Mouse (Mus musculus) neural tube, embryonic 15.5 days (tissue): Measurements from ENCODE around the gene Rfx1. TPM values are rescaled to one million over a fixed set of nuclear protein-coding genes. Genes with fewer than 3 reads are reported as not detected.
A peak's percentile ranks its signal among the peaks of the same experiment; 100 is the strongest.

Experiments
- ATAC-seq: fragments of 200-750 bp; cut with Nextera tagmentation; 2 replicates; pipeline ENCODE4 v1.8.0; 2017; ENCODE audit warnings: mild to moderate bottlenecking, moderate TSS enrichment, moderate library complexity; ENCODE audit not compliant: low FRiP score
- H3K27ac ChIP-seq: fragments of 300-500 bp; sonication (generic); replicated peaks from 2 replicates; pipeline ENCODE4 v1.5.1; 2015; ENCODE audit warnings: mild to moderate bottlenecking, inconsistent platforms
- H3K27me3 ChIP-seq: fragments of 300-500 bp; sonication (generic); replicated peaks from 2 replicates; pipeline ENCODE4 v1.6.1; 2015; ENCODE audit warnings: inconsistent platforms
- H3K36me3 ChIP-seq: fragments of 300-500 bp; sonication (generic); 2 replicates; pipeline ENCODE4 v1.6.1; 2015; ENCODE audit warnings: inconsistent platforms
- H3K4me1 ChIP-seq: fragments of 300-500 bp; sonication (generic); 2 replicates; pipeline ENCODE4 v1.6.1; 2015; ENCODE audit warnings: inconsistent platforms
- H3K4me2 ChIP-seq: fragments of 300-500 bp; sonication (generic); 2 replicates; pipeline ENCODE4 v1.6.1; 2015; ENCODE audit warnings: inconsistent platforms, mild to moderate bottlenecking, moderate library complexity
- H3K4me3 ChIP-seq: fragments of 300-500 bp; sonication (generic); replicated peaks from 2 replicates; pipeline ENCODE4 v1.5.1; 2015; ENCODE audit warnings: mild to moderate bottlenecking, inconsistent platforms
- H3K9ac ChIP-seq: fragments of 300-500 bp; sonication (generic); replicated peaks from 2 replicates; pipeline ENCODE4 v1.6.1; 2015; ENCODE audit warnings: mild to moderate bottlenecking, inconsistent platforms
- H3K9me3 ChIP-seq: fragments of 300-500 bp; sonication (generic); replicated peaks from 2 replicates; pipeline ENCODE4 v1.6.1; 2016; ENCODE audit warnings: inconsistent platforms
- WGBS: fragments of 180-500 bp; shearing (Covaris S2); methylation state at CpG from one replicate; pipeline ENCODE4 v1.1.7; 2015; ENCODE audit warnings: mixed read lengths; 5-methylcytosine and 5-hydroxymethylcytosine counted together
- polyA plus RNA-seq: library from polyadenylated mRNA; unstranded; fragments of >200 nt; fragmentation: Nextera tagmentation; extraction: Ambion mirVana; gene quantifications from 2 replicates; pipeline ENCODE4 v1.2.1, GENCODE M21; 2015

The Rfx1 gene
- polyA plus RNA-seq, 1 experiment from 2014 or later = 9.5 TPM

DNA sequence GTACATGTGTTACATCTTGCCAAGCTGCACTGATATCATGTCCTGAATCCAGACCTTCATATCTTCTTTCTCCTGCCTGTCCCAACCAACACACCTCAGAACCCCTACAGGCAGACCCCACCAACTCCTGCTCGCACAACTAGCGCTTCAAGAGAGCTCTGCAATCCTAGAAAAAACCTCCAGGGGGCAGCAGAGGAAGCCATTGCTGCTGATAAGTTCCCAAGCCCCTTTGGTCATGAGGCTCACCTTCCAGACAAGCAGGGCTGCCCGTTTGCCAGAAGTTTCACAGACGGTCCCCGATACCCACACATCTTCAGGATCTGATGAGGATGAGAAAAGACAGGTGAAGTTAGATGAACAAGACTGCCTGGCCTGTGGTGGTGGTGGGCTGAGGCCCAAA lies 27.6 kb upstream of the Rfx1 start:
- Histone ChIP-seq H3K9ac (no peak overlapping the region), H3K9me3 (no peaks in the 10 kb centered on the region), H3K27ac (no peak overlapping the region), H3K36me3 (no peaks in the 10 kb centered on the region), H3K4me2 (no peak overlapping the region), H3K4me1 (peaks cover 12% of the 10 kb centered on the region), H3K27me3 (peaks cover 53% of the 10 kb centered on the region), H3K4me3 (no peak overlapping the region)
- WGBS = 13% methylated on average over 5 of the region's 5 CpGs
- peak; percentile 46; the same call in 1 of the 2 replicates for ATAC-seq

- Histone ChIP-seq H3K4me3 (peak within 1 kb of the TSS; percentile 31), H3K27ac (no peak within 1 kb of the TSS), H3K4me2 (peak within 1 kb of the TSS; percentile 66), H3K4me1 (peaks cover 20% of the 10 kb centered on the region), H3K27me3 (peaks cover 62% of the 10 kb centered on the region), H3K9ac (peak within 1 kb of the TSS; percentile 31; the same call in 1 of the 2 replicates), H3K9me3 (no peaks in the 10 kb centered on the region), H3K36me3 (no peaks in the 10 kb centered on the region)
- peak; percentile 64 for ATAC-seq
- WGBS = 4% methylated on average over 40 of the region's 40 CpGs
Observed at GRCm38 (mm10) chr8:84042066-84042947, 24.3 kb upstream of the Rfx1 start, which contains the start of gene Il27ra. TSS of gene Il27ra (minus strand) at chr8:84042589.

GRCm38 (mm10) chr8:84042948-84043342 lies 23.7 kb upstream of the Rfx1 start:
- WGBS = 44% methylated on average over 12 of the region's 12 CpGs
- Histone ChIP-seq H3K4me2 (peak overlapping the region; percentile 66), H3K36me3 (no peaks in the 10 kb centered on the region), H3K27me3 (peaks cover 59% of the 10 kb centered on the region), H3K9me3 (no peaks in the 10 kb centered on the region), H3K4me1 (peaks cover 20% of the 10 kb centered on the region), H3K4me3 (no peak overlapping the region), H3K9ac (no peak overlapping the region), H3K27ac (no peak overlapping the region)
- ATAC-seq = no peak

GRCm38 (mm10) chr8:84044103-84044502 lies 22.5 kb upstream of the Rfx1 start:
- ATAC-seq = no peak
- H3K9ac ChIP-seq = no peak overlapping the region
- peaks cover 57% of the 10 kb centered on the region for H3K27me3 ChIP-seq
- no peaks in the 10 kb centered on the region for H3K36me3 ChIP-seq
- 1% methylated on average over 7 of the region's 7 CpGs for WGBS
- H3K27ac ChIP-seq = no peak overlapping the region
- no peaks in the 10 kb centered on the region for H3K9me3 ChIP-seq
- H3K4me2 ChIP-seq = no peak overlapping the region
- peaks cover 20% of the 10 kb centered on the region for H3K4me1 ChIP-seq
- H3K4me3 ChIP-seq = no peak overlapping the region

GRCm38 (mm10) chr8:84044900-84045299 lies 21.7 kb upstream of the Rfx1 start, which contains the start of gene Rln3:
TSS of gene Rln3 (minus strand) at chr8:84045000.
- Histone ChIP-seq H3K4me3 (no peak within 1 kb of the TSS), H3K27me3 (peaks cover 57% of the 10 kb centered on the region), H3K9me3 (no peaks in the 10 kb centered on the region), H3K4me2 (no peak within 1 kb of the TSS; the same call in 1 of the 2 replicates), H3K36me3 (no peaks in the 10 kb centered on the region), H3K27ac (no peak within 1 kb of the TSS), H3K4me1 (peaks cover 20% of the 10 kb centered on the region), H3K9ac (no peak within 1 kb of the TSS)
- WGBS = 12% methylated on average over 9 of the region's 9 CpGs
- no peak for ATAC-seq

DNA sequence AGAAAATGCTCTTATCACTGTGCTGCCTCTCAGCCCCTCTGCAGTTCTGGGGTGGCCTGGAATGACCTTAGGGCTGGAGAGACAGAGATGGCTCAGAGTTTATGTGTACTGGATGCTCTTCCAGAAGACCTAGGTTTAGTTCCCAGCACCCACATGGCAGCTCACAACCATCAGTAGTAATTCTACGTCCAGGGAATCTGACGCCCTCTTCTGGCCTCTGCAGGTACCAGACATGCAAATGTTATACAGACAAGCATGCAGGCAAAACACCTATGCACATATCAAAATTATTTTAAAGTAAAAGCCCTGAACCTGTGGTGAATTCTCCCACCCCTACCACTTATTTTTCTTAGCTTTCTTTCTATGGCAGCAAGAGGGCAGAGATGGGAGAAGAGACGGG lies 20.1 kb upstream of the Rfx1 start:
- ATAC-seq = no peak
- Histone ChIP-seq H3K36me3 (no peaks in the 10 kb centered on the region), H3K4me3 (no peak overlapping the region), H3K27ac (no peak overlapping the region), H3K9ac (no peak overlapping the region), H3K4me2 (no peak overlapping the region), H3K4me1 (peaks cover 20% of the 10 kb centered on the region), H3K9me3 (no peaks in the 10 kb centered on the region), H3K27me3 (peaks cover 43% of the 10 kb centered on the region)
- 76% methylated on average over 3 of the region's 3 CpGs for WGBS

DNA sequence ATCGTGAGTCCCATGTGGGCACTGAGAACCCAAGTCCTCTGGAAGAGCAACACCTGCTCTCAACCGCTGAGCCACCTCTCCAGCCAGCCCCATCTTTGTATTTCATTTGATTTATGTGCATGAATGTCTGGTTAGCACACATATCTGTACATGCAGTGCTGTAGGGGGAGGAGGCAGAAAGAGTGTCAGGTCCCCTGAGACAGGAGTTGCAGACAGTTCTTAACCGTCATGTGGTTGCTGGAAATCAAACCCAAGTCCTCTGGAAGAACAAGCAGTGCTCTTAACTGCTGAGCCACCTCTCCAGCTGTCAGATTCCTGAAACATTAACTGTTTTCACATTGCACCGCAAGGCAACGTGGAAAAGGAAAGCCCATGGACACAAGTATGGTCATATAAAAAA lies 18.5 kb upstream of the Rfx1 start:
- Histone ChIP-seq H3K4me3 (no peak overlapping the region), H3K9ac (no peak overlapping the region), H3K4me2 (no peak overlapping the region), H3K27me3 (peaks cover 27% of the 10 kb centered on the region), H3K27ac (no peak overlapping the region), H3K4me1 (peaks cover 8% of the 10 kb centered on the region; the same call in 1 of the 2 replicates), H3K36me3 (no peaks in the 10 kb centered on the region), H3K9me3 (no peaks in the 10 kb centered on the region)
- 80% methylated on average over 5 of the region's 5 CpGs for WGBS
- ATAC-seq = no peak

DNA sequence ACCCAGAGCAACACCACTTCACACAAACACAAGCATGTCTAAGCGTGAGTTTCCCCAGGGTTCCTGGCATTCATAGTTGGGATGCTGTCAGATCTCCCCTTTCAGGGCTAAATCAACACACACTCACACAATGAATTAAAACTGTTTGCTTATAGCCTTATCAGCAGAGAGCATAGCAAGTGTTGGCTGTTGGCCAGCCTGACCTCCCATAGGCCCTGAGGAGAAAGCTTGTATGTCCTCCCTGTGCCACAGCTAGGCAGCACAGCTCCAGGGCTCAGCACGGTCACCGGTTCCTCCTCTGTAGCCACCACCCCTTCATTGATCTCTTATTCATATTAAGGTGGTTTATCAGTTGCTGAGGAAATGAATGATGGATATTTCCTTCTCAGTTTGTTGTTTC lies 13.9 kb upstream of the Rfx1 start:
- H3K9ac ChIP-seq = no peak overlapping the region
- no peaks in the 10 kb centered on the region for H3K36me3 ChIP-seq
- no peak for ATAC-seq
- H3K27me3 ChIP-seq = no peaks in the 10 kb centered on the region
- H3K27ac ChIP-seq = no peak overlapping the region
- H3K4me3 ChIP-seq = no peak overlapping the region
- no peak overlapping the region for H3K4me2 ChIP-seq
- H3K4me1 ChIP-seq = no peaks in the 10 kb centered on the region
- WGBS = 77% methylated on average over 3 of the region's 3 CpGs
- no peaks in the 10 kb centered on the region for H3K9me3 ChIP-seq

- H3K9me3 ChIP-seq = no peaks in the 10 kb centered on the region
- no peak overlapping the region for H3K4me2 ChIP-seq
- 92% methylated on average over 5 of the region's 5 CpGs for WGBS
- no peak overlapping the region for H3K27ac ChIP-seq
- H3K4me3 ChIP-seq = no peak overlapping the region
- no peak for ATAC-seq
- H3K27me3 ChIP-seq = no peaks in the 10 kb centered on the region
- H3K9ac ChIP-seq = no peak overlapping the region
- H3K4me1 ChIP-seq = no peaks in the 10 kb centered on the region
- H3K36me3 ChIP-seq = no peaks in the 10 kb centered on the region
Observed at GRCm38 (mm10) chr8:84053229-84053628, 13.4 kb upstream of the Rfx1 start.

GRCm38 (mm10) chr8:84057827-84058226 lies 8.8 kb upstream of the Rfx1 start:
- no peaks in the 10 kb centered on the region for H3K9me3 ChIP-seq
- H3K4me2 ChIP-seq = no peak overlapping the region
- no peaks in the 10 kb centered on the region for H3K4me1 ChIP-seq
- 96% methylated on average over 1 of the region's 1 CpGs for WGBS
- H3K9ac ChIP-seq = no peak overlapping the region
- H3K36me3 ChIP-seq = no peaks in the 10 kb centered on the region
- no peak for ATAC-seq
- H3K27me3 ChIP-seq = no peaks in the 10 kb centered on the region
- no peak overlapping the region for H3K27ac ChIP-seq
- H3K4me3 ChIP-seq = no peak overlapping the region

DNA sequence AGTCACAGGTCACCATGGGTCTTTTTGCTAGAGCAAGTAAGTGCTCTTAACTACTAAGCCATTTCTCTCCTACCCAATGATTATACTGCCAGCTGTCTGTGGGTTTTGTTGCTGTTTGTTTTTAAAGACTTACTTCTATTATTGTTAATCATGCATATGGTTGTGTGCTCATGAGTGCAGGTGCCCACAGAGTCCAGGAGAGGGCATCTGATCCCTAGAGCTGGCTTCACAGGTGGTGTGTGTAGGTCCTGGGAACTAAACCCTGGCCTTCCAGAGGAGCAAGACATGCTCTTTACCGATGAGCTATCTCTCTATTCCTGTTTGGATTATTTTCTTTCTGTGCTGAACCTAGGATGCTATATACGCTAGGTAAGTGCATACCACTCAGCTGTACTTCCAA lies 7.4 kb upstream of the Rfx1 start:
- no peak overlapping the region for H3K4me2 ChIP-seq
- no peak overlapping the region for H3K9ac ChIP-seq
- no peaks in the 10 kb centered on the region for H3K36me3 ChIP-seq
- no peaks in the 10 kb centered on the region for H3K4me1 ChIP-seq
- H3K9me3 ChIP-seq = no peaks in the 10 kb centered on the region
- no peak overlapping the region for H3K4me3 ChIP-seq
- no peak for ATAC-seq
- no peaks in the 10 kb centered on the region for H3K27me3 ChIP-seq
- H3K27ac ChIP-seq = no peak overlapping the region
- 92% methylated on average over 2 of the region's 2 CpGs for WGBS

DNA sequence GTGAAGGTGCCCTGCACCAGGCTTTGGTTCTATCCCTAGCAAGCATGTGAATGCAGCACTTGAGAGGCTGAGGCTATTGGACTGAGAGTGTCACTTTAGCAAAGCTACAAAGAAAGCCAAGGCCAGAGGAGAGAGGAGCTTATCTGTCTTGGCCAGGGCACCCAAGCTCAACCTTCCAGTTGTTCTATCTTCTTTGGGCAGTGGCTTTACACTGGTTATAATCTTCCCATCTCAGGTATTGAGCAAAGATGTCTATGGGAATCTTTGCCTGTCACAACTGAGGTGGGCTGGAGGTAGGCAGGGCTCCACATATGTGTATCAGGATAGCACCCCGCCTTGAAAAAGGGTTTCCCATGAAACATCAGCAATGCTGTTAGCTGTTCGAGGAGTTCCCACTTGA lies 6.4 kb upstream of the Rfx1 start:
- no peak for ATAC-seq
- WGBS = 92% methylated on average over 2 of the region's 2 CpGs
- Histone ChIP-seq H3K9ac (no peak overlapping the region), H3K36me3 (no peaks in the 10 kb centered on the region), H3K4me3 (no peak overlapping the region), H3K4me1 (no peaks in the 10 kb centered on the region), H3K9me3 (no peaks in the 10 kb centered on the region), H3K27me3 (no peaks in the 10 kb centered on the region), H3K27ac (no peak overlapping the region), H3K4me2 (no peak overlapping the region)
